Mouse (Mus musculus) CH12.LX (cell line): ENCODE data around the gene Kcnk18. TPM values are rescaled to one million over a fixed set of nuclear protein-coding genes. Genes with fewer than 3 reads are reported as not detected.

Source experiments
- DNase-seq: peaks from one replicate; pipeline ENCODE4 v3.0.0-alpha.2; 2013; ENCODE audit errors: extremely low read depth
- H3K27ac ChIP-seq: 2 replicates; pipeline ENCODE4 v1.5.1; 2012; ENCODE audit warnings: low read depth, mild to moderate bottlenecking, control low read depth, moderate library complexity; ENCODE audit not compliant: insufficient read depth
- H3K27me3 ChIP-seq: replicated peaks from 2 replicates; pipeline ENCODE3; 2012; ENCODE audit warnings: inconsistent platforms
- H3K36me3 ChIP-seq, 2 experiments: replicated peaks in 1 of 2; 2 replicates each; pipeline versions ENCODE3 to v1.6.1; 2012; ENCODE audit warnings: inconsistent platforms in 1 of 2, low read length in 1 of 2, mild to moderate bottlenecking in 1 of 2, mixed read lengths in 1 of 2, moderate library complexity in 1 of 2; ENCODE audit not compliant: control insufficient read depth in 1 of 2, insufficient read depth in 1 of 2
- H3K4me1 ChIP-seq, 2 experiments: 2 replicates each; pipeline ENCODE4 v1.6.1; 2012; ENCODE audit warnings: inconsistent platforms in 1 of 2, moderate library complexity in 1 of 2; ENCODE audit not compliant: insufficient read depth in 2 of 2, control insufficient read depth in 1 of 2
- H3K4me2 ChIP-seq: 2 replicates; pipeline ENCODE4 v1.6.1; 2012; ENCODE audit warnings: low read depth, mild to moderate bottlenecking, control low read depth; ENCODE audit not compliant: poor library complexity, insufficient read depth, severe bottlenecking
- H3K4me3 ChIP-seq, 3 experiments: fragments of 150-350 bp in 1 of 3; sonication (generic) in 1 of 3; replicated peaks in 1 of 3; 2 replicates each; pipeline versions ENCODE3 to v1.5.1; 2011 to 2012; ENCODE audit warnings: low read depth in 2 of 3, low read length in 2 of 3, mild to moderate bottlenecking in 2 of 3, moderate library complexity in 2 of 3, control low read depth in 1 of 3, improper control_type of control experiment in 1 of 3, inconsistent platforms in 1 of 3, mixed read lengths in 1 of 3; ENCODE audit not compliant: poor library complexity in 1 of 3
- H3K79me2 ChIP-seq: replicated peaks from 2 replicates; pipeline ENCODE4 v1.6.1; 2012; ENCODE audit warnings: mild to moderate bottlenecking, moderate library complexity; ENCODE audit not compliant: control insufficient read depth, poor library complexity, insufficient read depth, severe bottlenecking; ENCODE audit errors: extremely low read depth
- H3K9ac ChIP-seq: 2 replicates; pipeline ENCODE4 v1.6.1; 2012; ENCODE audit warnings: low read depth, mild to moderate bottlenecking, control low read depth, moderate library complexity; ENCODE audit not compliant: insufficient read depth
- H3K9me3 ChIP-seq: replicated peaks from 2 replicates; pipeline ENCODE3; 2012; ENCODE audit warnings: low read length, inconsistent platforms, mixed read lengths
- BHLHE40 ChIP-seq: IDR thresholded peaks from 2 replicates; pipeline ENCODE4 v1.6.1; 2011; ENCODE audit warnings: mild to moderate bottlenecking, low read depth, low read length, improper control_type of control experiment
- CHD2 ChIP-seq: IDR thresholded peaks from 2 replicates; pipeline ENCODE4 v1.6.1; 2011; ENCODE audit warnings: low read length, improper control_type of control experiment
- CTCF ChIP-seq, 2 experiments: IDR thresholded peaks in 1 of 2; conservative IDR thresholded peaks in 1 of 2; 2 replicates each; pipeline ENCODE4 v1.5.1; 2011 to 2012; ENCODE audit warnings: low read depth in 2 of 2, low read length in 2 of 2, improper control_type of control experiment in 1 of 2, inconsistent platforms in 1 of 2, mild to moderate bottlenecking in 1 of 2, moderate library complexity in 1 of 2
- E2F4 ChIP-seq: IDR thresholded peaks from 2 replicates; pipeline ENCODE4 v1.6.1; 2011; ENCODE audit warnings: low read depth, low read length, improper control_type of control experiment; ENCODE audit not compliant: insufficient replicate concordance
- ELF1 ChIP-seq: IDR thresholded peaks from 2 replicates; pipeline ENCODE4 v1.6.1; 2014; ENCODE audit warnings: low read depth, mild to moderate bottlenecking, inconsistent platforms, low read length, improper control_type of control experiment
- EP300 ChIP-seq: IDR thresholded peaks from 2 replicates; pipeline ENCODE4 v1.6.1; 2011; ENCODE audit warnings: low read length, improper control_type of control experiment
- JUN ChIP-seq: IDR thresholded peaks from 2 replicates; pipeline ENCODE4 v1.6.1; 2011; ENCODE audit warnings: low read depth, mild to moderate bottlenecking, low read length, improper control_type of control experiment, moderate library complexity; ENCODE audit not compliant: insufficient read depth
- JUND ChIP-seq: conservative IDR thresholded peaks from 2 replicates; pipeline ENCODE4 v1.6.1; 2011; ENCODE audit warnings: low read depth, low read length, improper control_type of control experiment
- KAT2A ChIP-seq: IDR thresholded peaks from 2 replicates; pipeline ENCODE4 v1.6.1; 2012; ENCODE audit warnings: low read length, improper control_type of control experiment, inconsistent platforms; ENCODE audit not compliant: insufficient replicate concordance
- MAFK ChIP-seq: IDR thresholded peaks from 2 replicates; pipeline ENCODE4 v1.6.1; 2011; ENCODE audit warnings: low read length, improper control_type of control experiment; ENCODE audit not compliant: insufficient replicate concordance
- MEF2A ChIP-seq: IDR thresholded peaks from 2 replicates; pipeline ENCODE4 v1.6.1; 2014; ENCODE audit warnings: low read depth, mild to moderate bottlenecking, inconsistent platforms, low read length, improper control_type of control experiment, borderline replicate concordance
- MXI1 ChIP-seq: IDR thresholded peaks from 2 replicates; pipeline ENCODE4 v1.6.1; 2011; ENCODE audit warnings: mild to moderate bottlenecking, low read depth, low read length, improper control_type of control experiment
- MYC ChIP-seq: IDR thresholded peaks from 2 replicates; pipeline ENCODE4 v1.6.1; 2011; ENCODE audit warnings: low read depth, mild to moderate bottlenecking, improper control_type of control experiment, low read length
- NRF1 ChIP-seq: IDR thresholded peaks from 2 replicates; pipeline ENCODE4 v1.6.1; 2014; ENCODE audit warnings: low read depth, mild to moderate bottlenecking, inconsistent platforms, low read length, improper control_type of control experiment, moderate library complexity
- POLR2A ChIP-seq: IDR thresholded peaks from 2 replicates; pipeline ENCODE4 v1.6.1; 2011; ENCODE audit warnings: low read depth, mild to moderate bottlenecking, improper control_type of control experiment, low read length
- POLR2AphosphoS2 ChIP-seq: IDR thresholded peaks from 2 replicates; pipeline ENCODE4 v1.6.1; 2011; ENCODE audit warnings: low read depth, low read length, improper control_type of control experiment
- SIN3A ChIP-seq: IDR thresholded peaks from 2 replicates; pipeline ENCODE4 v1.6.1; 2012; ENCODE audit warnings: low read length, improper control_type of control experiment, inconsistent platforms
- SMC3 ChIP-seq: IDR thresholded peaks from 2 replicates; pipeline ENCODE4 v1.6.1; 2011; ENCODE audit warnings: low read depth, low read length, improper control_type of control experiment
- TBP ChIP-seq: conservative IDR thresholded peaks from 2 replicates; pipeline ENCODE4 v1.6.1; 2011; ENCODE audit warnings: low read depth, low read length, improper control_type of control experiment
- TCF12 ChIP-seq: IDR thresholded peaks from 2 replicates; pipeline ENCODE4 v1.6.1; 2014; ENCODE audit warnings: low read depth, mild to moderate bottlenecking, inconsistent platforms, low read length, improper control_type of control experiment
- UBTF ChIP-seq: IDR thresholded peaks from 2 replicates; pipeline ENCODE4 v1.6.1; 2012; ENCODE audit warnings: low read depth, mild to moderate bottlenecking, inconsistent platforms, low read length, improper control_type of control experiment, moderate library complexity
- USF1 ChIP-seq: IDR thresholded peaks from 2 replicates; pipeline ENCODE4 v1.6.1; 2014; ENCODE audit warnings: low read depth, mild to moderate bottlenecking, inconsistent platforms, low read length, improper control_type of control experiment
- ZC3H11A ChIP-seq: IDR thresholded peaks from 2 replicates; pipeline ENCODE4 v1.6.1; 2012; ENCODE audit warnings: low read depth, mild to moderate bottlenecking, inconsistent platforms, low read length, improper control_type of control experiment
- ZKSCAN1 ChIP-seq: IDR thresholded peaks from 2 replicates; pipeline ENCODE4 v1.6.1; 2012; ENCODE audit warnings: low read depth, inconsistent platforms, low read length, improper control_type of control experiment, borderline replicate concordance
- ZNF384 ChIP-seq: IDR thresholded peaks from 2 replicates; pipeline ENCODE4 v1.6.1; 2012; ENCODE audit warnings: low read depth, low read length, improper control_type of control experiment, inconsistent platforms
- dilution Hi-C: fragments of 300-500 bp; cut with MboI; formaldehyde crosslinking; loops from 2 replicates; pipeline ENCODE4 v1.14.3; 2020; ENCODE audit warnings: low sequenced_read_pairs; ENCODE audit not compliant: extremely low pct_unique_long_range_greater_than_20kb, extremely low pct_ligation_motif_present
- in situ Hi-C: fragments of 300-500 bp; cut with MboI; formaldehyde crosslinking; loops from 3 replicates; pipeline ENCODE4 v1.14.3; 2019; ENCODE audit warnings: low sequenced_read_pairs, low pct_ligation_motif_present, low pct_unique_long_range_greater_than_20kb, mixed read lengths
- polyA plus RNA-seq: library from polyadenylated mRNA; unstranded; fragments of >175 nt; gene quantifications from 2 replicates; pipeline ENCODE4 v1.2.1, GENCODE M21; 2012; ENCODE audit warnings: low read depth; ENCODE audit not compliant: insufficient read length
- total RNA-seq, 2 experiments: library from RNA; depleted of rRNA; stranded (reverse); fragments of 300-350 nt in 1 of 2; fragments of >200 nt in 1 of 2; gene quantifications; 2 replicates each; pipeline ENCODE4 v1.2.3; 2012 to 2014

Gene Kcnk18
- total and polyA plus RNA-seq, 3 experiments, result not detected

DNA sequence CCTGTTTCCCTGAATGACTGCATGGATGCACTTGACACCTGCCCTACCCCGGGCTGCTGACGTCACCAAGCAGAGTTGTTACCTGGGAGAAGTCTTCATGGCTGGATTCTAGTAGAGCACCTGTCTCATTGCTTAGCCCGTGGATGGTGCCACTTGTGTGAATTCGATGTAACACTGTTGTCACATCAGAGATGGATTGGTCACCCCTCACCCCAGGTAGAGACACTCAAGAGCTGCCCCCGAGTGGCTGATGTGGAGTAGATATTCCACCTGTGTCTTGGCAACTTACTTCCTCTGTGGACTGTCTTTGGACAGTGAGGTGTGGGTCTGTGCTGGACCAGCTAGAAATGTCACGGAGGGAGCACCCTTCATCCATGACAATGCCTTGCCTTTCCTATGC is 17.0 kb downstream of the Kcnk18 start:
- Histone ChIP-seq H3K9ac (no peak overlapping the region), H3K4me3 (no peak overlapping the region), H3K9me3 (peaks cover 2% of the 10 kb centered on the region), H3K27me3 (no peaks in the 10 kb centered on the region), H3K36me3 (no peaks in the 10 kb centered on the region), H3K4me1 (peaks cover 0 to 7% of the 10 kb centered on the region in 2 experiments; a peak in 2 of 4 replicates), H3K4me2 (no peak overlapping the region), H3K79me2 (no peaks in the 10 kb centered on the region), H3K27ac (no peak overlapping the region)
- DNase-seq, result no peak
- TF ChIP-seq MXI1, result no peak
- no peak for TF ChIP-seq CTCF (conservative IDR thresholded peaks at IDR 0.05 in 1 of 2, IDR thresholded peaks at IDR 0.05 in 1 of 2; ENCODE audit: low read depth in 2 of 2, low read length in 2 of 2)
- TF ChIP-seq MEF2A, result no peak
- TF ChIP-seq EP300, result no peak
- no peak for TF ChIP-seq MAFK
- no peak for TF ChIP-seq TCF12
- TF ChIP-seq BHLHE40, result no peak
- no peak for TF ChIP-seq ELF1
- no peak for TF ChIP-seq POLR2AphosphoS2
- no peak for TF ChIP-seq USF1
- TF ChIP-seq JUND, result no peak
- TF ChIP-seq TBP, result no peak
- TF ChIP-seq MYC, result no peak
- in situ Hi-C loops, result no loop called here
- dilution Hi-C loops, result no loop called here

DNA sequence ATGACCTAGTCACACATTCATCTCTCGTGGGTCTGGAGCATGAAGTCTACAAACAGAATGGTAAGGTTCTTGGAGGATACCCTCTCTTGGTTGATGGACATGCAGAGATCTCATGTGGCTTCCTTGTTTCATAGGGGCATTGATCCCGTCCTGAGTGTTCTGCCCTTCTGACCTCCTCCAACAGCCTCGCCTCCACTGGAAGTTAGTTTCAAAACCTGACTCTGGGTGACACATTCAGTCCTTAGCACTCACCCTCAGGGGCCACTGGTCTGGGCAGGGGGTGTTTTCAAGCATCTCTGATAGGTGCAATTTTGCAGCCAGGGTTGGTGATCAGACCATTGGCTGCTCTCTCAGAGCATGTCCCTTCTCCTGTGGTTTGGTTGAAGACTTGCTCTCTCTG is 19.6 kb downstream of the Kcnk18 start:
- Histone ChIP-seq H3K27ac (no peak overlapping the region), H3K36me3 (no peaks in the 10 kb centered on the region), H3K27me3 (no peaks in the 10 kb centered on the region), H3K9me3 (peaks cover 2% of the 10 kb centered on the region), H3K4me3 (no peak overlapping the region), H3K4me1 (no peaks in the 10 kb centered on the region), H3K79me2 (no peaks in the 10 kb centered on the region), H3K4me2 (no peak overlapping the region), H3K9ac (no peak overlapping the region)
- dilution Hi-C loops (no loop called here), in situ Hi-C loops (no loop called here)
- TF ChIP-seq ZC3H11A, result no peak
- no peak for TF ChIP-seq ELF1
- TF ChIP-seq KAT2A, result no peak
- no peak for TF ChIP-seq SMC3
- no peak for TF ChIP-seq SIN3A
- TF ChIP-seq JUN, result no peak
- no peak for TF ChIP-seq TBP
- no peak for TF ChIP-seq E2F4
- no peak for TF ChIP-seq BHLHE40
- TF ChIP-seq TCF12, result no peak
- TF ChIP-seq ZKSCAN1, result no peak
- TF ChIP-seq MAFK, result no peak
- no peak for TF ChIP-seq JUND
- no peak for TF ChIP-seq NRF1
- TF ChIP-seq UBTF, result no peak
- TF ChIP-seq POLR2A, result no peak
- no peak for TF ChIP-seq CHD2
- TF ChIP-seq ZNF384, result no peak
- TF ChIP-seq USF1, result no peak
- no peak for DNase-seq
